Mouse (Mus musculus): ENCODE data around the gene Pgam2.

The Pgam2 gene

DNA sequence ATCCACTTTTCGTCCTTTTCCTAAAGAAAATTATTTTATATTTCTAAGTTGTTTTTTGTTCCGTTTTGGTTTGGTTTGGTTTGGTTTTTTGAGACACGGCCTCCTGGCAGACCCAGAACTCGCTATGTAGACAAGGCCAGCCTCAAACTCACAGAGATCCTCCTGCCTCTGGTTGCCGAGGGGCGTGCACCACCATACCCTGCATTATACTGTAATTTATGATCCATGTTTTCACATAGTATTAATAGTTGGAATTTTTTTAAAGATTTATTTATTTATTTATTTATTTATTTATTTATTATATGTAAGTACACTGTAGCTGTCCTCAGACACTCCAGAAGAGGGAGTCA lies 40.9 kb downstream of the Pgam2 start:
- no peak for DNase-seq

DNA sequence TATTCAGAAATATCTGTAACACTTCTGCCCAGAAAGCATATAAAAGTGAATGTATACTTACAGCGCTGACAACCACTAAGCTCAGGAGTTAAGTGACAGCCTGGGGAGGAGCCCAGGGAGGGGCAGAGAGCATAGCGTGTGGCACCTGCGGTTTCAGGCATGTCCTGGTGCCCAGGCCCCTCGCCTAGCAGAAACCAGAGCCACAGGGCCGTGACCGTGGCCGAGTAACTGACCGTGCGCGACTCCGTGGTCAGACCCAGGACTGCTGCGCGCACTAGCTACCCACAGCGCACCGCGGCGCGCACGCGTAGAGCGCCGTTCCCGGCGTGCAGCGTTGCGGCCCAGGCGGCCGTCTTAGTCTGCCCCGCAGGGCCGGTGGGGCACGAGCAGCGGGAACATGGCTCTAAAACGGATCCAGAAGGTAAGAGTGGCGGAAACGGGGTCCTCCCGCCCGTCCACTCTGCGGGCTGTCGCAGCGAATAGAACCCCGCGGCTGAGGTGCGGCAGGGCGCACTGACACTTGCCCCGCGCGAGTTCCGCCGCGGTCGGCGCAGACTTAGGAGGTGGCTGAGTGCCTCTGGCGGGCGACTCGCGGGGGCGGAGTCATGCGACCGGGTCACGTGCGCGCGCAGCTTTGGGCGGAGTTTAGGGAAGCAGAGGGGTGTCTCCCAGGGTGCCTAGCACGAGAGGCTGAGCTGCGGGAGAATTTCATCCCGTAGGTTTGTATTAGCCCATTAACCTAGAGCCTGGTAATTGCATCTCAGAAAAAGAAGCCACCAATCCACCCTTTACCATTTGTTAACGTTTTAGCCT lies 41.5 kb downstream of the Pgam2 start, which contains the start of gene Urgcp:
Gene Urgcp (minus strand): TSS at position 557 of the 813 bp plus-strand sequence.
- DNase-seq = peak; percentile 96

DNA sequence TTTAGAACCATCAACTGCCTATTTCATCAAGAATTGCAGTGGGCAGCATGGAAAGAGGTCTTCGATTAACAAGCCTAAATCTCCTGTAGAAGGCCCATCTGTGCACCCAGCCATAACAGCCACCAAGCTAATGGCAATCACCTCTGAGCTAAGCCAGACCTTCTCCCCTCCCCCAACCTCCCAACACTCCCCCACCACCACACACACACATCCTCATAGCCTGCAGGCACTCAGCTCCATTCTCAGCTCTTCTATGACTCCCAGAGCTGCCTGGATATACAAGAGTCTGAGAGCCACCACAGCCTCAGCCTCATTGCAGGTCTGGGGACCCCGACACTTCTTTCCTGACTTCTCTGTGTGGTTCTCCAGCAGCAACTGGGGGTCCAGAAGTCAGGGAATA lies 49.8 kb downstream of the Pgam2 start:
- DNase-seq = no peak

Data from embryo, embryonic 11 days (tissue).